Mouse (Mus musculus): ENCODE data around the gene Gosr1. TPM values are rescaled to one million over a fixed set of nuclear protein-coding genes. Genes with fewer than 3 reads are reported as not detected.
A peak's percentile ranks its signal among the peaks of the same experiment; 100 is the strongest.

Gene Gosr1
- total and polyA plus RNA-seq, 3 experiments = 11.1 to 26.0 (median 24.1) TPM

DNA sequence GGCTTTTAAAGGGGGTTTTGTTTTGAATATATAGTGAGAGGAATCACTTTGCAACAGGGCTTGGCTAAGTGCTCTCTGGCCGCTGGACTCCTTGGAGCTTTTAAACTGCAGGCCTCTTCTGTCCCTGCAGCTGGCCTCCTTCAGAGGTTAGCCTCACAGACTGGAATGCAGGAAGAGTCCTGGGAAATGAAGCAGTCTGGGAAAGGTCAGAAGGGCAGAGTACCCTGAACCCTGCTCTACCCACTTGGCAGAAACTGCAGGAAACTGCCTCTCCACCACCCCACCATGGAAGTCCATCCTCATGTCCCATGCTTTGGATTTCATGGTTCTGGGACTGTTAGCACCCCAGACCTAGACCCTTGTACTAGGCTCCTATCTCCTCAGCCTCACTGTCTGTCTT is 54.5 kb downstream of the Gosr1 start:
- Histone ChIP-seq H3K4me1 (ENCODE audit: control insufficient read depth, insufficient read depth, low read length) (no peaks in the 10 kb centered on the region; the same call in none of the 2 replicates), H3K36me3 (ENCODE audit: control insufficient read depth, insufficient read depth, low read length) (no peaks in the 10 kb centered on the region), H3K27ac (no peak overlapping the region), H3K9ac (ENCODE audit: low read depth, low read length) (no peak overlapping the region), H3K79me2 (replicated peaks; ENCODE audit: control insufficient read depth, insufficient read depth, low read length) (no peaks in the 10 kb centered on the region), H3K27me3 (ENCODE audit: control insufficient read depth, insufficient read depth, low read length) (no peaks in the 10 kb centered on the region), H3K4me3 (no peak overlapping the region)
- intact Hi-C loops (cut with DNase I) = no loop called here
- no peak for DNase-seq
- WGBS = 56% methylated on average over 1 of the region's 1 CpGs
- TF ChIP-seq CTCF (IDR thresholded peaks at IDR 0.05) (no peak), POLR2A (IDR thresholded peaks at IDR 0.05; ENCODE audit: insufficient read depth, low read depth, low read length) (no peak), EP300 (IDR thresholded peaks at IDR 0.05; ENCODE audit: insufficient read depth, low read depth, low read length) (no peak)

- WGBS = 63% methylated on average over 1 of the region's 1 CpGs
- H3K4me3 ChIP-seq = no peak overlapping the region
- no peak overlapping the region for H3K27ac ChIP-seq
- no peaks in the 10 kb centered on the region for H3K36me3 ChIP-seq (ENCODE audit: control insufficient read depth, insufficient read depth, low read length)
- no peaks in the 10 kb centered on the region for H3K79me2 ChIP-seq (replicated peaks; ENCODE audit: control insufficient read depth, insufficient read depth, low read length)
- no peaks in the 10 kb centered on the region; the same call in none of the 2 replicates for H3K4me1 ChIP-seq (ENCODE audit: control insufficient read depth, insufficient read depth, low read length)
- H3K9ac ChIP-seq (ENCODE audit: low read depth, low read length) = no peak overlapping the region
- peak in 1 of 2 experiments; percentile 26 for DNase-seq
- TF ChIP-seq EP300 (IDR thresholded peaks at IDR 0.05; ENCODE audit: insufficient read depth, low read depth, low read length) = no peak
- no peak for TF ChIP-seq CTCF (IDR thresholded peaks at IDR 0.05)
- no peak for TF ChIP-seq POLR2A (IDR thresholded peaks at IDR 0.05; ENCODE audit: insufficient read depth, low read depth, low read length)
- intact Hi-C loops (cut with DNase I) = no loop called here
- H3K27me3 ChIP-seq (ENCODE audit: control insufficient read depth, insufficient read depth, low read length) = no peaks in the 10 kb centered on the region
Observed at GRCm38 (mm10) chr11:76708066-76708465, 55.3 kb downstream of the Gosr1 start.

- no peak for DNase-seq
- WGBS = 78% methylated on average over 3 of the region's 3 CpGs
- H3K4me3 ChIP-seq = no peak overlapping the region
- no peak overlapping the region for H3K9ac ChIP-seq (ENCODE audit: low read depth, low read length)
- H3K4me1 ChIP-seq (ENCODE audit: control insufficient read depth, insufficient read depth, low read length) = no peaks in the 10 kb centered on the region; the same call in none of the 2 replicates
- H3K36me3 ChIP-seq (ENCODE audit: control insufficient read depth, insufficient read depth, low read length) = no peaks in the 10 kb centered on the region
- H3K27me3 ChIP-seq (ENCODE audit: control insufficient read depth, insufficient read depth, low read length) = no peaks in the 10 kb centered on the region
- H3K27ac ChIP-seq = no peak overlapping the region
- no peak for TF ChIP-seq CTCF (IDR thresholded peaks at IDR 0.05)
- TF ChIP-seq EP300 (IDR thresholded peaks at IDR 0.05; ENCODE audit: insufficient read depth, low read depth, low read length) = no peak
- H3K79me2 ChIP-seq (replicated peaks; ENCODE audit: control insufficient read depth, insufficient read depth, low read length) = no peaks in the 10 kb centered on the region
- intact Hi-C loops (cut with DNase I) = no loop called here
Observed at GRCm38 (mm10) chr11:76707656-76708055, 55.7 kb downstream of the Gosr1 start.

DNA sequence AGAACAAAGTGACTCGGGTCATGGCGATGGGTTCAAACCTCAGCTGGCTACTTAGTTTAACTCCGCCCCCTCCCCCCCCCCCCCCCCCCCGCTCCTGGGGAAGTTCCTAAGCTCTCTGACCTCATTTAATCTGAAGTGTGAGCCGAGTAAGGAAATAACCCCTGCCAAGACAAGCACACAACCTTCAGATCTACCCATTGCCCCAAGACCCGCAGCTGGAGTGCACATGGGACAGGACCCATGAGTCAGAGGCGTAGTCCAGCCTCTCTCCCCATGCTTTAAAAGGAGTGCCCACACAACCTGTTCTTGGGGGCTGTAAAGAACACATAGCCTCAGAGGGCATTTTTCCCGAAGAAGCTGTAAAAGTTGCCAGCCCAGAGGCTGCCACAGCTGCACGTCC is 63.8 kb downstream of the Gosr1 start:
- no peaks in the 10 kb centered on the region for H3K27me3 ChIP-seq (ENCODE audit: control insufficient read depth, insufficient read depth, low read length)
- 31% methylated on average over 9 of the region's 9 CpGs for WGBS
- no peak for TF ChIP-seq CTCF (IDR thresholded peaks at IDR 0.05)
- TF ChIP-seq EP300 (IDR thresholded peaks at IDR 0.05; ENCODE audit: insufficient read depth, low read depth, low read length) = no peak
- TF ChIP-seq POLR2A (IDR thresholded peaks at IDR 0.05; ENCODE audit: insufficient read depth, low read depth, low read length) = no peak
- no peaks in the 10 kb centered on the region for H3K36me3 ChIP-seq (ENCODE audit: control insufficient read depth, insufficient read depth, low read length)
- no peaks in the 10 kb centered on the region for H3K79me2 ChIP-seq (replicated peaks; ENCODE audit: control insufficient read depth, insufficient read depth, low read length)
- no peaks in the 10 kb centered on the region for H3K4me1 ChIP-seq (ENCODE audit: control insufficient read depth, insufficient read depth, low read length)
- H3K9ac ChIP-seq (ENCODE audit: low read depth, low read length) = no peak overlapping the region
- intact Hi-C loops (cut with DNase I) = no loop called here
- no peak for DNase-seq
- no peak overlapping the region for H3K4me3 ChIP-seq
- H3K27ac ChIP-seq = no peak overlapping the region

DNA sequence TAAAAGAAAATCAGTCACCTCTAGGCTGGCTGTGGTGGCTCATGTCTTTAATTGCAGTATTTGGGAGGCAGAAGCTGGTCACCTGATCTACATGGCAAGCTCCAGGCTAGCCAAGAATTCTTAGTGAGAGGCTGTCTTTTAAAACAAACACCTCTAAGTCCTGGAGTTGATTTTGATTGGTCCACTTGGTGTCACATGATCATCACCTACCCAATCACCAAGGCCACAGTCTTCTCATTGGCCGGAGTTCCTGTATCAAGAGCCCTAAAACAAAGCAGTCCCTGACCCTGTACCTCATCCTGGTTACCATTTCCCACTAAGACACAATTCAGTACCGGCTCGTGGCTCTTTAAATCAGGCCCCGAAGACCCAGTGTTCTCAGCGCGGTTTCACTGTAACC is 67.6 kb downstream of the Gosr1 start:
- Histone ChIP-seq H3K79me2 (replicated peaks; ENCODE audit: control insufficient read depth, insufficient read depth, low read length) (no peaks in the 10 kb centered on the region), H3K9ac (ENCODE audit: low read depth, low read length) (no peak overlapping the region), H3K27ac (no peak overlapping the region), H3K4me1 (ENCODE audit: control insufficient read depth, insufficient read depth, low read length) (no peaks in the 10 kb centered on the region), H3K27me3 (ENCODE audit: control insufficient read depth, insufficient read depth, low read length) (no peaks in the 10 kb centered on the region), H3K4me3 (no peak overlapping the region), H3K36me3 (ENCODE audit: control insufficient read depth, insufficient read depth, low read length) (no peaks in the 10 kb centered on the region)
- no peak for DNase-seq
- TF ChIP-seq EP300 (IDR thresholded peaks at IDR 0.05; ENCODE audit: insufficient read depth, low read depth, low read length) = no peak
- TF ChIP-seq POLR2A (IDR thresholded peaks at IDR 0.05; ENCODE audit: insufficient read depth, low read depth, low read length) = no peak
- TF ChIP-seq CTCF (IDR thresholded peaks at IDR 0.05) = no peak
- WGBS = 67% methylated on average over 6 of the region's 6 CpGs
- intact Hi-C loops (cut with DNase I) = no loop called here

DNA sequence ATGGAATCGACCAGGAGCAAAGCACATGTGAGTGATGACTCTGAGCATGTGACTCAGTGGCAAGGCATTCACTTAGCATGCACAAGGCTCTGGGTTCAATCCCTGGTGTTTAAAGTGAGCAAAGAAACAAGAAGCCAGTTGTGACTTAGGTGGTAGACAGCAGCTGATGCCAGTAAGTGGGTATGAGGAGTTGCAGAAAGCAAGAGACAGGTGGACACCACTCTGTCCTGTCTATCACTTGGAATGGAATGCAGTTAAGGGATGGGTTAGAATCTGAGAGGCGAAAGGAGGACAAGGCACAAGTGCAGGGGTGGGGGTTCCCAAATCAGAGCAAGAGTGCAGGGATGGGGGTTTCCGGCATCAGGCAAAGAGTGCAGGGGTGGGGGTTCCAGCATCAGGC is 71.3 kb downstream of the Gosr1 start:
- Histone ChIP-seq H3K9ac (ENCODE audit: low read depth, low read length) (no peak overlapping the region), H3K36me3 (ENCODE audit: control insufficient read depth, insufficient read depth, low read length) (no peaks in the 10 kb centered on the region), H3K79me2 (replicated peaks; ENCODE audit: control insufficient read depth, insufficient read depth, low read length) (no peaks in the 10 kb centered on the region), H3K27ac (no peak overlapping the region), H3K4me1 (ENCODE audit: control insufficient read depth, insufficient read depth, low read length) (no peaks in the 10 kb centered on the region), H3K27me3 (ENCODE audit: control insufficient read depth, insufficient read depth, low read length) (no peaks in the 10 kb centered on the region), H3K4me3 (no peak overlapping the region)
- 78% methylated on average over 3 of the region's 3 CpGs for WGBS
- TF ChIP-seq POLR2A (IDR thresholded peaks at IDR 0.05; ENCODE audit: insufficient read depth, low read depth, low read length) (no peak), CTCF (IDR thresholded peaks at IDR 0.05) (no peak), EP300 (IDR thresholded peaks at IDR 0.05; ENCODE audit: insufficient read depth, low read depth, low read length) (no peak)
- DNase-seq = no peak
- intact Hi-C loops (cut with DNase I) = no loop called here

Measured in heart, adult 2 months (tissue).